Mouse (Mus musculus) adrenal gland, postnatal 0 days (tissue): ENCODE measurements around the gene Uchl1. TPM values are rescaled to one million over a fixed set of nuclear protein-coding genes. Genes with fewer than 3 reads are reported as not detected.

Experiments
- polyA plus RNA-seq: library from polyadenylated mRNA; unstranded; fragments of >200 nt; fragmentation: Nextera tagmentation; extraction: Ambion mirVana; gene quantifications from 2 replicates; pipeline ENCODE4 v1.2.1, GENCODE M21; 2015

Gene Uchl1
- 352 and 736 TPM in 2 replicates for polyA plus RNA-seq

GRCm38 (mm10) chr5:66675983-66676382 lies at the start of gene Uchl1:
Gene Uchl1, plus strand, starts transcription at chr5:66676091.

Other genes starting within 250 kb of the Uchl1 start
- gene Apbb2, start 57.3 kb upstream of the Uchl1 start, polyA plus RNA-seq = 40.8 and 49.0 TPM in 2 replicates
- gene Limch1, start 69.7 kb downstream of the Uchl1 start, polyA plus RNA-seq = 22.1 and 58.0 TPM in 2 replicates